Mouse (Mus musculus): ENCODE measurements around the gene Aph1a. TPM values are rescaled to one million over a fixed set of nuclear protein-coding genes. Genes with fewer than 3 reads are reported as not detected.

The Aph1a gene
- polyA plus RNA-seq, 1 experiment from 2014 or later, result 40.8 TPM

- WGBS, result 62% methylated on average over 6 of the region's 6 CpGs
These were observed 34.5 kb downstream of the Aph1a start for GRCm38 (mm10) chr3:95928261-95928657.

GRCm38 (mm10) chr3:95928658-95929503 lies 35.1 kb downstream of the Aph1a start, which contains the start of gene Anp32e:
Anp32e (plus strand) TSS chr3:95929246.
- Histone ChIP-seq H3K9ac (peak within 1 kb of the TSS; percentile 98), H3K4me1 (peaks cover 28% of the 10 kb centered on the region), H3K27me3 (no peaks in the 10 kb centered on the region), H3K4me3 (replicated peaks) (peak within 1 kb of the TSS; percentile 90), H3K36me3 (peaks cover 8% of the 10 kb centered on the region), H3K9me3 (replicated peaks) (no peaks in the 10 kb centered on the region), H3K4me2 (peak within 1 kb of the TSS; percentile 70), H3K27ac (peak within 1 kb of the TSS; percentile 96)
- WGBS, result under 1% methylated on average over 49 of the region's 49 CpGs
- peak; percentile 100 for ATAC-seq (replicated peaks; ENCODE audit: low FRiP score)

More at GRCm38 (mm10) chr3:95928261-95928657, 34.5 kb downstream of the Aph1a start:
- H3K4me1 ChIP-seq, result peaks cover 28% of the 10 kb centered on the region
- H3K36me3 ChIP-seq, result peaks cover 2% of the 10 kb centered on the region
- H3K9me3 ChIP-seq (replicated peaks), result no peaks in the 10 kb centered on the region
- H3K27me3 ChIP-seq, result no peaks in the 10 kb centered on the region
- ATAC-seq (replicated peaks; ENCODE audit: low FRiP score), result no peak
- H3K9ac ChIP-seq, result peak overlapping the region; percentile 47
- peak overlapping the region; percentile 70 for H3K4me2 ChIP-seq
- peak overlapping the region; percentile 90 for H3K27ac ChIP-seq
- peak overlapping the region; percentile 90 for H3K4me3 ChIP-seq (replicated peaks)

GRCm38 (mm10) chr3:95929581-95930470 lies 36.1 kb downstream of the Aph1a start:
- under 1% methylated on average over 105 of the region's 105 CpGs for WGBS
- H3K36me3 ChIP-seq, result peaks cover 18% of the 10 kb centered on the region
- peak overlapping the region; percentile 67 for H3K4me2 ChIP-seq
- peaks cover 28% of the 10 kb centered on the region for H3K4me1 ChIP-seq
- H3K9ac ChIP-seq, result peak overlapping the region; percentile 98
- H3K27me3 ChIP-seq, result no peaks in the 10 kb centered on the region
- ATAC-seq (replicated peaks; ENCODE audit: low FRiP score), result peak; percentile 26
- peak overlapping the region; percentile 90 for H3K4me3 ChIP-seq (replicated peaks)
- peak overlapping the region; percentile 96 for H3K27ac ChIP-seq
- no peaks in the 10 kb centered on the region for H3K9me3 ChIP-seq (replicated peaks)

- Histone ChIP-seq H3K4me3 (replicated peaks) (peak overlapping the region; percentile 90), H3K27me3 (no peaks in the 10 kb centered on the region), H3K9ac (peak overlapping the region; percentile 98), H3K4me1 (peaks cover 28% of the 10 kb centered on the region), H3K27ac (peak overlapping the region; percentile 96), H3K9me3 (replicated peaks) (no peaks in the 10 kb centered on the region), H3K4me2 (peak overlapping the region; percentile 67), H3K36me3 (peaks cover 24% of the 10 kb centered on the region)
- 1% methylated on average over 5 of the region's 5 CpGs for WGBS
- no peak for ATAC-seq (replicated peaks; ENCODE audit: low FRiP score)
These were observed 36.7 kb downstream of the Aph1a start for GRCm38 (mm10) chr3:95930471-95930789.

- ATAC-seq (replicated peaks; ENCODE audit: low FRiP score), result no peak
- peak overlapping the region; percentile 90; the same call in 1 of the 2 replicates for H3K4me3 ChIP-seq (replicated peaks)
- no peaks in the 10 kb centered on the region for H3K9me3 ChIP-seq (replicated peaks)
- no peak overlapping the region for H3K27ac ChIP-seq
- peaks cover 28% of the 10 kb centered on the region for H3K4me1 ChIP-seq
- H3K4me2 ChIP-seq, result peak overlapping the region; percentile 67; the same call in 1 of the 2 replicates
- no peak overlapping the region for H3K9ac ChIP-seq
- 90% methylated on average over 1 of the region's 1 CpGs for WGBS
- no peaks in the 10 kb centered on the region for H3K27me3 ChIP-seq
- H3K36me3 ChIP-seq, result peaks cover 32% of the 10 kb centered on the region
These were observed 37.7 kb downstream of the Aph1a start for GRCm38 (mm10) chr3:95931471-95931870.

- 59% methylated on average over 1 of the region's 1 CpGs for WGBS
- peaks cover 39% of the 10 kb centered on the region for H3K36me3 ChIP-seq
These were observed 38.4 kb downstream of the Aph1a start for GRCm38 (mm10) chr3:95932157-95932556.

GRCm38 (mm10) chr3:95932566-95932965 lies 38.8 kb downstream of the Aph1a start:
- 84% methylated on average over 7 of the region's 7 CpGs for WGBS
- Histone ChIP-seq H3K9ac (no peak overlapping the region), H3K4me1 (peaks cover 28% of the 10 kb centered on the region), H3K36me3 (peaks cover 43% of the 10 kb centered on the region), H3K27me3 (no peaks in the 10 kb centered on the region), H3K4me2 (0 out of 2 replicates have a peak overlapping the region, but pooled peaks have one; percentile 2), H3K27ac (no peak overlapping the region), H3K9me3 (replicated peaks) (no peaks in the 10 kb centered on the region), H3K4me3 (replicated peaks) (no peak overlapping the region)
- no peak for ATAC-seq (replicated peaks; ENCODE audit: low FRiP score)

More at GRCm38 (mm10) chr3:95932157-95932556, 38.4 kb downstream of the Aph1a start:
- no peak overlapping the region for H3K27ac ChIP-seq
- no peak overlapping the region for H3K9ac ChIP-seq
- peaks cover 28% of the 10 kb centered on the region for H3K4me1 ChIP-seq
- H3K4me3 ChIP-seq (replicated peaks), result no peak overlapping the region
- H3K4me2 ChIP-seq, result 0 out of 2 replicates have a peak overlapping the region, but pooled peaks have one; percentile 2
- H3K9me3 ChIP-seq (replicated peaks), result no peaks in the 10 kb centered on the region
- H3K27me3 ChIP-seq, result no peaks in the 10 kb centered on the region
- ATAC-seq (replicated peaks; ENCODE audit: low FRiP score), result no peak

GRCm38 (mm10) chr3:95933111-95933750 lies 39.5 kb downstream of the Aph1a start:
- no peak overlapping the region for H3K27ac ChIP-seq
- H3K9ac ChIP-seq, result no peak overlapping the region
- peaks cover 49% of the 10 kb centered on the region for H3K36me3 ChIP-seq
- no peaks in the 10 kb centered on the region for H3K27me3 ChIP-seq
- H3K4me2 ChIP-seq, result no peak overlapping the region
- H3K4me3 ChIP-seq (replicated peaks), result no peak overlapping the region
- WGBS, result 93% methylated on average over 7 of the region's 7 CpGs
- no peak for ATAC-seq (replicated peaks; ENCODE audit: low FRiP score)
- no peaks in the 10 kb centered on the region for H3K9me3 ChIP-seq (replicated peaks)
- H3K4me1 ChIP-seq, result peaks cover 23% of the 10 kb centered on the region

GRCm38 (mm10) chr3:95934448-95934847 lies 40.7 kb downstream of the Aph1a start:
- whole genome bisulfite sequencing, result 91% methylated on average over 1 of the region's 1 CpGs
- no peak overlapping the region for H3K4me2 ChIP-seq
- no peak overlapping the region for H3K4me3 ChIP-seq (replicated peaks)
- peaks cover 62% of the 10 kb centered on the region for H3K36me3 ChIP-seq
- no peak for ATAC-seq (replicated peaks; ENCODE audit: low FRiP score)
- no peak overlapping the region for H3K9ac ChIP-seq
- H3K9me3 ChIP-seq (replicated peaks), result no peaks in the 10 kb centered on the region
- H3K4me1 ChIP-seq, result peaks cover 19% of the 10 kb centered on the region
- no peak overlapping the region for H3K27ac ChIP-seq
- H3K27me3 ChIP-seq, result no peaks in the 10 kb centered on the region

GRCm38 (mm10) chr3:95938217-95938616 lies 44.4 kb downstream of the Aph1a start:
- Histone ChIP-seq H3K9ac (no peak overlapping the region), H3K4me3 (replicated peaks) (no peak overlapping the region), H3K4me2 (no peak overlapping the region), H3K36me3 (peaks cover 97% of the 10 kb centered on the region), H3K4me1 (peaks cover 11% of the 10 kb centered on the region), H3K27ac (no peak overlapping the region), H3K27me3 (no peaks in the 10 kb centered on the region), H3K9me3 (replicated peaks) (no peaks in the 10 kb centered on the region)
- no peak for ATAC-seq (replicated peaks; ENCODE audit: low FRiP score)
- 96% methylated on average over 8 of the region's 8 CpGs for WGBS

GRCm38 (mm10) chr3:95938835-95939234 lies 45.1 kb downstream of the Aph1a start:
- Histone ChIP-seq H3K9me3 (replicated peaks) (no peaks in the 10 kb centered on the region), H3K9ac (no peak overlapping the region), H3K4me3 (replicated peaks) (no peak overlapping the region), H3K4me1 (peaks cover 11% of the 10 kb centered on the region), H3K36me3 (peaks cover 96% of the 10 kb centered on the region), H3K27ac (no peak overlapping the region), H3K4me2 (no peak overlapping the region), H3K27me3 (no peaks in the 10 kb centered on the region)
- WGBS, result 97% methylated on average over 15 of the region's 15 CpGs
- ATAC-seq (replicated peaks; ENCODE audit: low FRiP score), result no peak

All from kidney, embryonic 15.5 days (tissue).